Mouse (Mus musculus): Measurements from ENCODE around the gene Zscan25.
"Not testable (repeated sequence)": the region's sequence is repeated elsewhere in the genome, so short reads cannot be mapped to it uniquely, and the experiment has no call there.

The Zscan25 gene

DNA sequence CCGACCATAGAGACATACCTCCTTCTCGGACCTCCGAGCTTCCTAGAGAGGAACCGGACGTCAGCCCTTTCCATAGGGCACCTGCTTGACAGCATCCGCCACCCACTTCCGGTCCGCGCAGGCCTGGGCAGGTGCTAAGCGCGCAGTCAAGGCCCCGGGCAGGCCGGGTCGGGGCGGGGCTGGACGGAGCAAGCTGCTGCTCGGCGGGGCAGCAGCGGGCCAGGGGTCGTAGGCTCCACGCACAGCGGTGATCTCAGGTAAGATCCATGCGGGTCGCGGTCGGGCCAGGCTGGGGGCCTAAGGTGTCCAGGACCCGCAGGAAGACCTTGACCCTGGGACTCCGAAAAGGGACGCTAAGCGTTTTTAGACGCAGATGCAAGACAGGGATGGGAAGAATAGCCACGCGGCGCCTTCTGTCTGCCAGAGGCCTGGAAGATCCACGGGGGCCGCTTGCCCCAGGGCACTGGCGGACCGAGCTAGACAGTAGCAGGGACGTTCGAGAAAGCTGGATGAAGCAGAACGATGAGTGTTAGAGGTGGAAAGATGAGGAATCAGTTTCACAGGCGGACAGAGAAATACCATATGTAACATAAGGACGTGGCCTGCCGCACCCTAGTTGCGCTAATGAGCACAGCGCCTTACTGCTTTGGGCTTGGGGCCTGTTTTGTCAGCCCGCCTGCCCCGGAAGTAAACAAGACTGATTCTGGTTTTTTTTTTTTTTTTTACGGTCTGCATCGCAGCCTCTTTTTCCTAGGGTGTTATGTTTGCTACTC, at the start of gene Zscan25:
Gene Zscan25 (plus strand): TSS at position 130 of the 773 bp plus-strand sequence.
- peak; percentile 75 to 76 for DNase-seq (ENCODE audit: low read depth in 2 of 2, low spot score in 2 of 2)

DNA sequence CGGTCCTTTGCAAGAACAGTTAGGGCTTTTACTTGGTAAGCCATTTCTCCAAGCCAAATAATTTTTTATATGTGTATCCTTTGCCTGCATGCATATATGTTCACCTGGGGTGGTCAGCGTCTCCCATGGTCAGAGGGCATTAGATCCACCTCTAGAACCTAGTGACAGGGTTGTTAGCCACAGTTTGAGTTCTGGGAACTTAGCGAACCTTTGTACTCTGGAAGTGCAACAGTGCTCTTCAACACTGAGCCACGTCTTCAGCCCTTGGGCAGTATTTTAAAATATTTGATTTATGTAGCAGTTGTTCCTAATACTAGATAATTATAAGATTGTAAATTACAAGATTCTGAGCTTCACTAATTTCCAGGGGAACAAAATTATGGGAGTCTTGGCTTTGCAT, 49.7 kb upstream of the Zscan25 start:
- DNase-seq (ENCODE audit: low read depth in 2 of 2, low spot score in 2 of 2), result no peak

DNA sequence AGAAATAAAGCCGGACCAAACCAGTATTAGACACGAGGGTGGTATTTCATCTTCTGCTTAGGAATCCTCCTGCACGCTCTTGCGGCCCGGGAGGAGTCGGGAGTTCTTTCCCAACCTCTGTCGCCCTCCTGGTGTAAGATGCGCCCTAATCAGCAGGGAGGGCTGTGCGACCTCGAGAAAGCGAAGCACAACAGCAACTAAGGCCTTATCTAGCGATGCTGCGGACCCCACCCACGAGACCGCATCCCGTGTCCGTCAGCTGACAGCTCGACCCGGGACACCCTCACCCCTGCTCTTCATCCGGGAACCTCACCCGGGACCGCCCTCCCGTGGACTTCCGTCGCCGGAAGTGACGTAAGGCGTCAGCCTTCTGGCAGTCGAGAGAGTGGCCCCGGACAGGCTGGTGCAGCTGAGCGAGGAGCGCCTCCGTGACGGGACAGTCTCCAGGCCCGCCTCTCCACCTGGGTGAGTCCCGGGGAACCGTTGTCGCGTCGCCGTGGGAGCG, 48.9 kb upstream of the Zscan25 start, which contains the start of gene Zfp655:
Gene Zfp655 (plus strand): TSS at position 349 of the 505 bp plus-strand sequence.
- peak; percentile 97 to 98 for DNase-seq (ENCODE audit: low read depth in 2 of 2, low spot score in 2 of 2)

DNA sequence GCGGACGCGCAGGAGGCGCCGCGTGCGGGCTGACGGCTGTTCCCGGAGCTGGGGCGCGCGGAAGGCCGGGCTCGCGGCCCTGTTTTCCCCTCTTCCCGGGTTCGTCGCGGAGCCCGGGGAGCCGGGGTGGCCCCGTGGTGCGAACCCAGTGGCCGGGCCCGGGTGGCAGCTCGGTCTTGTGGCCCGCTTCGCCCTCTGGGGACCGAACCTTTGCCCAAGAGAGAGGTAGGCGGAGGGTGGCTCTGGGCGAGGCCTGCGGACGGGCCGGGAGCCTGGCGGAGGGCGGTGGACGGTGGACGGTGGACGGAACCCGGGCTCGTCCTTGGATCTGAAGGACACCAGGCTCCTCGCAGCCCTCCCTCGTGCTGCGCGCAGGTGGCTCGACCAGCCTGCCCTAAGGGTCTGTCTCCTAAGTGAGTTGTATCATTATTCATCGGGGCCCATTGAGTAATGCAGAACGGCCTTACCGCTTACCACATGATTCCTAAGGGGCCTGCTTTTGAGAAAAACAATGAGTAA, 48.3 kb upstream of the Zscan25 start:
- peak in 1 of 2 experiments; percentile 2 for DNase-seq (ENCODE audit: low read depth in 2 of 2, low spot score in 2 of 2)

DNA sequence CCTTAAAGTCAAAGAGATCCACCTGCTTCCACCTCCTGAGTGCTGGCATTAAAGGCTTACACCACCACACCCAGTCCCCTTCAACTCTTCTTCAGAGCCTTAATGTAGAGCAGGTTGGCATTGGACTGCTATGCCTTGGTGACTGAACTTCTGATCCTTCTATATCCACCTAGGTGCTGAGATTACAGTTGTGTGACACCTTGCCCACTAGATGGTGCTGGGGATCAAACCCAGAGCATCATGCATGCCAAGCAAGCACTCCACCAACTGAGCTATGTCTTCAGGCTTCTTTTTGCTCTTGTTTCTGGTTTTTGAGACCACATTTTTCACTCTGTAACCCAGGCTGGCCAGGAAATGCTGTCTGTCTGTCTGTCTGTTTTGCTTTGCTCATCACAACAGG, 45.7 kb upstream of the Zscan25 start:
- peak in 1 of 2 experiments; percentile 29 for DNase-seq (ENCODE audit: low read depth in 2 of 2, low spot score in 2 of 2)

DNA sequence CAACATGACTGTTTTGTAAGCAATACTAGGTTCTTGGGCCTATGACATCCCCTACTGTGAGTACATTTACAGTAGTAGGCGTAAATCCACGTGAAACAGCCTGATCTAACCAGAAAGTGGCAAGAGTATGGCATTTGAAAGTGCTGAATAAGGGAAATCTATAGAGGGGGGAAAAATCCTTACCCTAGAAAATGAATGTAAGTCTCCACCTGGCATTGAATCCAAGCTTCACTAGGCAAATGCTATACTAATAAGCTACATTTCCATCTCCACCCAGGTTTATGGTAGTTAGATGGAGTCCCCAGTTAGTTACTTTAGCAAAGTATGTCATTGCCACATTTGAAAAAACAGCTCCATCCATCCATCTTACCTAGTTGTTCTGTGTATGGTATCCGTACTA, 30.8 kb upstream of the Zscan25 start:
- no peak for DNase-seq (ENCODE audit: low read depth in 2 of 2, low spot score in 2 of 2)

DNA sequence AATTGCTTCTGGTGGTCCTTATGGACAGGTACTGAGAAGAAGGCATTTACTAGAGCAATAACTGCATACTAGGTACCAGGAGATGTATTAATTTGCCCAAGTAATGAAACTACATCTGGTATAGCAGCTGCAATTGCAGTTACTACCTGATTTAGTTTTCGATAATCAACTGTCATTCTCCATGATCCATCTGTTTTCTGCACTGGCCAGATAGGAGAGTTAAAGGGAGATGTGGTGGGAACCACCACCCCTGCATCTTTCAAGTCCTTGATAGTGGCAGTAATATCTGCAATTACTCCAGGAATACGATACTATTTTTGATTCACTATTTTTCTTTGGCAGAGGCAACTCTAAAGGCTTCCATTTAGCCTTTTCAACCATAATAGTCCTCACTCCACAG, 6.7 kb upstream of the Zscan25 start:
- not testable (repeated sequence) for DNase-seq (ENCODE audit: low read depth in 2 of 2, low spot score in 2 of 2)

DNA sequence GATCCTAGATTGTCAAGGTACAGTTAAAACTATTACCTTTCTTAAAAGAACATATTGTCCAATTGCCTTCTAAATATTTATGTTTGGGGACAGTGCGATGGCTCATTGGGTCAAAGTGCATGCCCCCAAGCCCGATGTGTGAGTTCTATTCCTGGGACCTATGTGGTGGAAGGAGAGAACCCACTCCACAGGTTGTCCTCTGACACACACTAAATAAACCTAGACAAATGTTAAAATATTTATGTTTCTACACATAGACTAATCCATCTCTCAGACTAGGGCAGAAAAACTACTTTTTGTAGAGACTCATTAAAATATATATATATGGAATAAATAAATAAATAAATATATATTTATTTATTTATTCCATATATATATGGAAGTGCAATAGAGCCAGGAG, 352 bp upstream of the Zscan25 start:
- no peak for DNase-seq (ENCODE audit: low read depth in 2 of 2, low spot score in 2 of 2)

DNA sequence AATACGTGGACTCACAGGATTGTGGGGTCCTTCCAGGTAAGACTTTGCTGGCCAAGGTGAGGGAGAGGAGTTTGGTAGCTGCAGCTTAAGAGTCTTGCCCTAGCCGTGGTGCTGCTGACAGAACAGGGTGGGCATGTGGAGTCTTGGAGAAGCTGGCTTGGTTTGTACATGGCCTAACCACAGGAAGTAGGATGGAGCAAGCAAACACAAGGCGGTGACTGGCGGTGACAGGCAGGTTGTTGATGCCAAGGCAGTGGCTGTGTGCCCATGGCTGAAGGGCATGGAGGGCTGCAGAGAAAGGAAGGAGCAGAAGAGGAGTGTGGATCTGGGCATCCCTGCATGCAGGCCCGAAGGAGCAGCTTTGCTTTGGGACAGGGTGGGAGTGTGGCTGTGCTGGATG, 8.1 kb downstream of the Zscan25 start:
- DNase-seq (ENCODE audit: low read depth in 2 of 2, low spot score in 2 of 2), result no peak

DNA sequence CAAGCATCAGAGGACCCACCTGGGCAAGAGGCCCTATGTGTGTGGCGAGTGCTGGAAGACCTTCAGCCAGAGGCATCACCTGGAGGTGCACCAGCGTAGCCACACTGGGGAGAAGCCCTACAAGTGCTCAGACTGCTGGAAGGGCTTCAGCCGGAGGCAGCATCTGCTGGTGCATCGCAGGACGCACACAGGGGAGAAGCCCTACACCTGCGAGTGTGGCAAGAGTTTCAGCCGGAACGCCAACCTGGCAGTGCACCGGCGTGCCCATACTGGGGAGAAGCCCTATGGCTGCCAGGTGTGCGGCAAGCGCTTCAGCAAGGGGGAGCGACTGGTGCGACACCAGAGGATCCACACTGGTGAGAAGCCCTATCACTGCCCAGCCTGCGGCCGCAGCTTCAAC, 10.4 kb downstream of the Zscan25 start:
- DNase-seq (ENCODE audit: low read depth in 2 of 2, low spot score in 2 of 2), result no peak

DNA sequence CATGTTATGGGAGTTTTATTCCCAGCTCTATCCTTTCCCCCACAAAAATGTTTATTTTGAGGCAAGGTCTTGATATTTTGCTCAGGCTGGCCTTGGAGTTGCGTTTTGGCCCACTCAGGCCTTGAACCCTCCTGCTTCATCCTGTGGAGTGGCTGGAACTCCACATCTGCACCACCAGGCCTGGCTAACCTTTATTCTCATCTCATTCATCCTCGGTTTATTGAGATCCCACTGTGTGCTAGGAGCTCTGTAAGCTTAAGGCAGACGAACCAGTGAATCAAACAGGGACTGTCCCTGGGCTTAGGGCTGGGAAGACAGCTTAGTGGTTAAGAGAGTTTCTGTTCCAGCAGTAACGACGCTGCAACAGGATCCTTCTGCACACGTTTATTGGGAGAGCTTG, 12.1 kb downstream of the Zscan25 start:
- DNase-seq (ENCODE audit: low read depth in 2 of 2, low spot score in 2 of 2), result no peak

DNA sequence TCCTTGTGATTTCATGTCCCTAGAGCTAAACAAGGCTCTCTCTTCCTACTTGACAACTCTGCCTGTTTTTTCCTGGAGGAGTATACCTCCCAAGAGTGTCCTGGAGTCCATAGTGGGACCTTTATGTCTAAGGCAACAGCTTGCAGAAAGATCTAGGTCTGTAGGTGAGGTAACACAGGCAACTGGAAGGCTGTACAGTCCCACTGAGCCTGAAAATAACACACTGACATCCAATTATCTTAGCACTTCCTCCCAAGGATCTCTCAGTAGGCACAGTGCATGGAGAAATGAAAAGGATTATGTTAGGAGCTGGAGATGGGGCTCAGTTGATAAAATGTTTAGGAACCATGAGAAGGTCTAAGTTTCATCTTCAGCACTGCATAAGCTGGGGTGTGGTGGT, 20.2 kb downstream of the Zscan25 start:
- no peak for DNase-seq (ENCODE audit: low read depth in 2 of 2, low spot score in 2 of 2)

DNA sequence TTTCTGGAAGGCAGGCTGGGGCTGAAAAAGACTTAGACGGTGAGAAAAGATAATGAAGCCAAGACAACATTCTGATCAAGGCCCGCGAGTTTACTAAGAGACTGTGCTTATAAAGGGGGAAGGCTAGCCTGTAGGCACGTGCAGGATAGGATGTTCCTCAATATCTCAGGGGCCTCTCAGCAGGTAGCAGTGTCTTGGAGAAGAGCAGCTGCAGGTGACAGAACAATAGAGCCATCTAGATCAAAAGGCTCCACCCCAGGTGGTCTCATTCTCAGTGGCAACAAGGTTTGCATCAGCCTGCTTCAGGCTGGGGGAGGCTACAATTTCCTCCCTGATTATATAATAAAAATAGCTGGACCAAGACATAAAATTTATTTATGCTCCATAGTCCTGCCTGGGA, 21.5 kb downstream of the Zscan25 start:
- DNase-seq (ENCODE audit: low read depth in 2 of 2, low spot score in 2 of 2), result not testable (repeated sequence)

DNA sequence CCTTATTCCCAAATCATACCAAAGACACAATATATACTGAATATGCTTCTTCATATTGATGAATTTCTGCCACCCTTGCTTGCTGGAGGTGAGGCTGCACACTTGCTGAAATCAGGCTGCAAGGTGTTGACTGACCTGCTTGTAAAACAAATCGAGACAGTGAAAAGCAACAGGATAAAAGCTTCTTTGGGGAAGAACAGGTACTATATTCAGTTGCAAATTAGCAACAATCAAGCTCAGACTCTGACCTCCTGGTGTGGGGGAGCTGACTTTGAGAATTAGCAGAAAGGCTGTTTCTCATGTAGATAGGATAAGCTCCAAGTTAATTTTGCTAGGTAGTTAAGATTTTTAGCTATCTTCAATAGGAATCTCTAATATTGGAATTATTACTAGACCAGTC, 22.1 kb downstream of the Zscan25 start:
- no peak for DNase-seq (ENCODE audit: low read depth in 2 of 2, low spot score in 2 of 2)

DNA sequence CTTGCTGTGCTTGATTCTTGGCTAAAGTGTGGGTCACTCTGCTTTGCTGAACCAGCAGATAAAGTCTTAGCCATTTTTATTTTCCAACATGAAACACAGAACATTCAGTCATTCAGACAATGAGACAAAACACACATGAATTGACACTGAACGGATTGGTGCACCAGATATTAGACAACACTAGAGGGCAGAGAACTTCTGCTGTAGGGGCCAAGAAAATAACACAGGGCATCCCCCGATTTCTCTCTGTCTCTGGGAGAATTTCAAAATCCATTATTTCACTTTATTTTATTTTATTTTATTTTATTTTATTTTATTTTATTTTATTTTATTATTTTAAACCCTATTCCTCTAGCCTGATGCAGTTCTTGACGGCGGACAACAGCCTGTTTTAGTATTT, 26.7 kb downstream of the Zscan25 start:
- not testable (repeated sequence) for DNase-seq (ENCODE audit: low read depth in 2 of 2, low spot score in 2 of 2)

DNA sequence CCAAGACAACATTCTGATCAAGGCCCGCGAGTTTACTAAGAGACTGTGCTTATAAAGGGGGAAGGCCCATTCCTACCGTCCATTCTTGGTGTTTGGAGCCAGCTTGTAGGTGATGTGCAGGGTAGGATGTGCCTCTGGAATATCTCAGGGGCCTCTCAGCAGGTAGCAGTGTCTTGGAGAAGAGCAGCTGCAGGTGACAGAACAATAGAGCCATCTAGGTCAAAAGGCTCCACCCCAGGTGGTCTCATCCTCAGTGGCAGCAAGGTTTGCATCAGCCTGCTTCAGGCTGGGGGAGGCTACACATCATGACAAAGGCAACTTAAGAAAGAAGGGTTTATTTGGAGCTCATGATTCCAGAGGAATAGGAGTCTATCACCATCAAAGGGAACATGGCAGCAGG, 27.5 kb downstream of the Zscan25 start:
- DNase-seq (ENCODE audit: low read depth in 2 of 2, low spot score in 2 of 2), result not testable (repeated sequence)

DNA sequence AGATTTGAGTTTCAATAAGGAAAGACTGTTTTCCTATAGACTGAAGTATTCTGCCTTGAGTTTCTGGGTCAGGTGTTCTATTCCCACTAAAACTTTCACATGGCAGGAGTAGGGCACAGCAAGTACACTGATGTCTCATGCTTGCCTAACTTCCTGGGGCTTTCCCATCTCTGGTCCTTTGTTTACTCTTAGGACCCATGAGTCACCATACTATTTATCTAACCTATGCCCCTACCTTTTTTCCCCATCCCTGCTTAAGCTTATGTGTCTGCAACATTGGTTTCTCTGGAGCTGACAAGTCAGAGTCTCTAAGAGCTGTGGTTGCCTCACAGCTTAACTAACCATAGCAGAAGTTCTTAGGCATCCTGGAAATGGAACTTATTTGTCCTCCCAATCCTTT, 33.5 kb downstream of the Zscan25 start:
- DNase-seq (ENCODE audit: low read depth in 2 of 2, low spot score in 2 of 2), result no peak

DNA sequence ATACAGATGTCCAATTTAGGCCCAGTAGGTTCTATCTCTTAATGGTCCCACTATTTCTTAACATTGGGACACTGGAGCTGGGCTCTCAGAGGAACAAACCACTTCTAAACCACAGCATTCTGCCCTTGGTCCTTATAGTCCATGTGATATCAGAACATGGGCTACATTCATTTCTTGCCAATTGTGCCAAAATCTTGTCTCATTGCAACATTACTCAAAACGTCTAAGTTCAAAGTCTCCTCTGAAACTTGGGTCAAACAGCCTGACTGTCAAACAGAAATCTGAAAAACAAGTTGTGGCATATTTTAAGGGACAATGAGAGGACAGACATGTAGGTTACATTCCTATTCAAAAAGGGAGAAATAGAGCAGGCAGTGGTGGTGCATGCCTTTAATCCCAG, 36.8 kb downstream of the Zscan25 start:
- DNase-seq (ENCODE audit: low read depth in 2 of 2, low spot score in 2 of 2), result no peak

DNA sequence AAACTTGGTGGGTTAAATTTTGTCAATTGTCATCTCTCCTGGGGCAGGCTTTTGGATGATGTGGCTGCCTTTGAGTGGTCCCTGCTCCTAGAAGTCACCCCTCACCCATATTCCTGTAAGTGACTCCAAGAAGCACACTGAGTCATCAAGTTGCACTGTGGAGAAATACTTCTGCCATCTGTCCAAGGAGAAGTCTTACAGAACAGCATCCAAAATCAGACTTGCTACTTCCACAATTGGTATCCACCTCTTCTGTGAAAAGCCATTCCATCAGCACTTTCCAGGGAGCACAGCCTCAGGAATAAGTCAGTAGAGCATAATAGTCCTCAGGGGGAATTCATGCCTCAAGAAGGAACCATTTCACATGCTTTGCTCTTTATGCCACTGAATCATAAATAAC, 58.5 kb downstream of the Zscan25 start:
- DNase-seq (ENCODE audit: low read depth in 2 of 2, low spot score in 2 of 2), result not testable (repeated sequence)

All from CD8-positive naive resting alpha-beta T cell, adult 2 months (primary cell).